Mouse (Mus musculus) heart, embryonic 11.5 days (tissue): ENCODE measurements around the gene Mfng. TPM values are rescaled to one million over a fixed set of nuclear protein-coding genes. Genes with fewer than 3 reads are reported as not detected.

Experiments used
- ATAC-seq: fragments of 200-750 bp; cut with Nextera tagmentation; replicated peaks from 2 replicates; pipeline ENCODE4 v1.8.0; 2017; ENCODE audit warnings: moderate library complexity; ENCODE audit not compliant: insufficient number of reproducible peaks, low FRiP score, low TSS enrichment
- H3K27ac ChIP-seq: fragments of 300-500 bp; sonication (generic); 2 replicates; pipeline ENCODE4 v1.5.1; 2014; ENCODE audit warnings: mild to moderate bottlenecking, low read depth, low read length
- H3K27me3 ChIP-seq: fragments of 300-500 bp; sonication (generic); 2 replicates; pipeline ENCODE4 v1.6.1; 2014; ENCODE audit warnings: mild to moderate bottlenecking, low read length, mixed read lengths; ENCODE audit not compliant: control insufficient read depth, insufficient read depth
- H3K36me3 ChIP-seq: fragments of 300-500 bp; sonication (generic); 2 replicates; pipeline ENCODE4 v1.6.1; 2014; ENCODE audit warnings: mild to moderate bottlenecking, low read length, moderate library complexity, mixed read lengths; ENCODE audit not compliant: control insufficient read depth, insufficient read depth
- H3K4me1 ChIP-seq: fragments of 300-500 bp; sonication (generic); 2 replicates; pipeline ENCODE4 v1.6.1; 2014; ENCODE audit warnings: low read length; ENCODE audit not compliant: control insufficient read depth, insufficient read depth
- H3K4me2 ChIP-seq: fragments of 300-500 bp; sonication (generic); 2 replicates; pipeline ENCODE4 v1.6.1; 2014; ENCODE audit warnings: mild to moderate bottlenecking, moderate library complexity
- H3K4me3 ChIP-seq: fragments of 300-500 bp; sonication (generic); 2 replicates; pipeline ENCODE4 v1.5.1; 2014; ENCODE audit warnings: low read depth, low read length
- H3K9ac ChIP-seq: fragments of 300-500 bp; sonication (generic); 2 replicates; pipeline ENCODE4 v1.6.1; 2014; ENCODE audit warnings: mild to moderate bottlenecking, low read depth, low read length, moderate library complexity
- H3K9me3 ChIP-seq: fragments of 300-500 bp; sonication (generic); replicated peaks from 2 replicates; pipeline ENCODE4 v1.6.1; 2016; ENCODE audit warnings: low read length; ENCODE audit not compliant: control insufficient read depth
- WGBS: fragments of 180-500 bp; shearing (Covaris S2); extraction: QIAGEN DNeasy Blood & Tissue Kit; methylation state at CpG from one replicate; pipeline ENCODE4 v1.1.7; 2014; ENCODE audit not compliant: insufficient replicate concordance; 5-methylcytosine and 5-hydroxymethylcytosine counted together
- polyA plus RNA-seq: library from polyadenylated mRNA; unstranded; fragments of >200 nt; fragmentation: Nextera tagmentation; extraction: Ambion mirVana; gene quantifications from 2 replicates; pipeline ENCODE4 v1.2.1, GENCODE M21; 2014

Mfng gene
- polyA plus RNA-seq, 1 experiment from 2014 or later, result 3.0 TPM

DNA sequence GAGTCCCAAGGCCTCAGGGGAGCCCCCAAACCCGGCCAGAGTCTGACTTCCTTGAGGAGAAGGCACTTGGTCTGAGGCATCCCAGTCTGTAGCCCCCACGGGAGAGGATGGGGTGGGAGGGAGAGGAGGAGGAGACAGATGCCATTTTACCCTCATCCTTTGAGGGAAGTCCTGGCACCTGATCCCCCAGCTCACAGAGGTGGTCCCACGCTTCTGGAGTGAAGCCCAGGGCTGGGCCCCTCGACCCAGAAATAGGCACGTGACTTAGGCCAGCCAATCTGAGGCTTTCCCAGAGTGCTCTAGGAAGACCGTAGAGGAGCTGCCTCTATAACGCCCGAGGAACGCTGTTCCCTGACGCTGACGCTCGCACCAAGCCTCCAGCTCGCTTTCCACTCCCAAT lies 12.2 kb downstream of the Mfng start:
- Histone ChIP-seq H3K27ac (no peak overlapping the region), H3K27me3 (peaks cover 8% of the 10 kb centered on the region), H3K4me1 (no peaks in the 10 kb centered on the region; the same call in 1 of the 2 replicates), H3K9me3 (no peaks in the 10 kb centered on the region), H3K4me2 (no peak overlapping the region), H3K36me3 (no peaks in the 10 kb centered on the region), H3K9ac (no peak overlapping the region), H3K4me3 (no peak overlapping the region)
- ATAC-seq, result no peak
- 73% methylated on average over 13 of the region's 13 CpGs for WGBS

DNA sequence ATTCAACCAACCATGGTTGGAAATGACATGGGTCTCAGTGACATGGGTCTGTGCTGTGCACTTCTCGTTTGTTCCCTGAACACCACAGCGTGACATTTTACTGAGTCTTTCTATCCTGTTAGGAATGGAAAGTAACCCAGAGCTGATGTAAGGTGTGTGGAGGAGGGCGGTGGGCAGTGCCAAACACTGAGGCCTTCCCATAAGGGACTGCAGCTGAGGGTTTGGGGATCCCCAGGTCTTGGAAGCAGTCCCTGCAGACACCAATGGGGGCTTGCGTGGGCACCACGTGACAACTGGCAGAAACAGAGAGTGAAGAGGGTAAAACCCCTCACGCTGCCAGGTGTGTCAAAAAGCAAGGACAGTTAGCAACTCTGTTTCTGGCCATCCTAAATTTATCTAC lies 15.1 kb downstream of the Mfng start:
- H3K4me3 ChIP-seq, result no peak overlapping the region
- H3K9ac ChIP-seq, result no peak overlapping the region
- no peak overlapping the region for H3K27ac ChIP-seq
- no peak overlapping the region for H3K4me2 ChIP-seq
- H3K9me3 ChIP-seq, result no peaks in the 10 kb centered on the region
- peaks cover 8% of the 10 kb centered on the region for H3K27me3 ChIP-seq
- no peaks in the 10 kb centered on the region; the same call in 1 of the 2 replicates for H3K4me1 ChIP-seq
- WGBS, result 75% methylated on average over 6 of the region's 6 CpGs
- no peak for ATAC-seq
- H3K36me3 ChIP-seq, result no peaks in the 10 kb centered on the region

- WGBS, result 71% methylated on average over 12 of the region's 12 CpGs
- ATAC-seq, result no peak
- Histone ChIP-seq H3K4me2 (no peak overlapping the region), H3K27me3 (peaks cover 8% of the 10 kb centered on the region), H3K9ac (no peak overlapping the region), H3K36me3 (no peaks in the 10 kb centered on the region), H3K4me1 (no peaks in the 10 kb centered on the region; the same call in 1 of the 2 replicates), H3K27ac (no peak overlapping the region), H3K9me3 (no peaks in the 10 kb centered on the region), H3K4me3 (no peak overlapping the region)
These were observed 17.1 kb downstream of the Mfng start for GRCm38 (mm10) chr15:78755966-78756725.

GRCm38 (mm10) chr15:78755226-78755625 lies 18.0 kb downstream of the Mfng start:
- WGBS, result 64% methylated on average over 3 of the region's 3 CpGs
- H3K4me2 ChIP-seq, result no peak overlapping the region
- H3K4me1 ChIP-seq, result no peaks in the 10 kb centered on the region; the same call in 1 of the 2 replicates
- H3K9me3 ChIP-seq, result no peaks in the 10 kb centered on the region
- ATAC-seq, result no peak
- no peak overlapping the region for H3K4me3 ChIP-seq
- no peak overlapping the region for H3K27ac ChIP-seq
- peaks cover 8% of the 10 kb centered on the region for H3K27me3 ChIP-seq
- no peaks in the 10 kb centered on the region for H3K36me3 ChIP-seq
- H3K9ac ChIP-seq, result no peak overlapping the region

DNA sequence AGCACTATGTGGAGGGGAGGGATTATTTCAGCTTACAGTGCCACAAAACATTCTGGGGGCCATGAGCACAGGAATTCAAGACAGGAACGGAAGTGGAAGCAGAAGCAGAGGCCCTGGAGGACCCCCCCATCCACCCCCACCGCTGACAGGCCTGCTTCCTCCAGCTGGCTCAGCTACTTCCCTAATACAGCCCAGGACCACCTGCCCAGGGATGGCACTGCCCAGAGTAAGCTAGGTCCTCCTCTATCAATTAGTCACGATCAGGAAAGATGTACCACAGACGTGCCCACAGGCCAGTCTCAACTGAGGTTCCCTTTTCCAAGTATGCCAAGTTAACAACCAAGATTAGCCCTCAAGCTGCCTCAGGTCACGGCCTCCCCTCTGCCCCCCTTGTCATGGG lies 19.1 kb downstream of the Mfng start:
- ATAC-seq, result no peak
- 66% methylated on average over 5 of the region's 5 CpGs for WGBS
- no peak overlapping the region for H3K9ac ChIP-seq

DNA sequence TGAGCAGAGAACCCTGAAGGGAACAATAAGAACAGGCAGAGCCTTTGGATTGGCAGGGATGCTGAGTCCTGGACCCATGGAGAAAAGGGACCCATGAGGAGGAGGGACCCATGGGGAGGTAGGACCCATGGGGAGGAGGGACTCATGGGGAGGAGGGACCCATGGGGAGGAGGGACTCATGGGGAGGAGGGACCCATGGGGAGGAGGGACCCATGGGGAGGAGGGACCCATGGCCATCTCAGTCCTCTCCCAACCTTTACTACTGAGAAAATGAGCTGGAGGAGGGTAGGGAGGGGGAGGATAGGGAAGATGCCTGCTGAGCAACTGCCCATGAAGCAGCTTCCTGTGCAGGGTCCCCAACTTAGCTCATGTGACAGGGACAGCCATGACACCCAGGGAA lies 20.3 kb downstream of the Mfng start:
- no peaks in the 10 kb centered on the region; the same call in 1 of the 2 replicates for H3K4me1 ChIP-seq
- no peaks in the 10 kb centered on the region for H3K9me3 ChIP-seq
- peaks cover 6% of the 10 kb centered on the region for H3K27me3 ChIP-seq
- H3K9ac ChIP-seq, result no peak overlapping the region
- H3K4me2 ChIP-seq, result no peak overlapping the region
- H3K4me3 ChIP-seq, result no peak overlapping the region
- H3K36me3 ChIP-seq, result no peaks in the 10 kb centered on the region
- ATAC-seq, result no peak
- H3K27ac ChIP-seq, result no peak overlapping the region

More for the DNA sequence above, 19.1 kb downstream of the Mfng start:
- H3K4me1 ChIP-seq, result no peaks in the 10 kb centered on the region; the same call in 1 of the 2 replicates
- no peak overlapping the region for H3K4me3 ChIP-seq
- no peak overlapping the region for H3K27ac ChIP-seq
- H3K4me2 ChIP-seq, result no peak overlapping the region
- H3K36me3 ChIP-seq, result no peaks in the 10 kb centered on the region
- H3K9me3 ChIP-seq, result no peaks in the 10 kb centered on the region
- peaks cover 8% of the 10 kb centered on the region for H3K27me3 ChIP-seq

DNA sequence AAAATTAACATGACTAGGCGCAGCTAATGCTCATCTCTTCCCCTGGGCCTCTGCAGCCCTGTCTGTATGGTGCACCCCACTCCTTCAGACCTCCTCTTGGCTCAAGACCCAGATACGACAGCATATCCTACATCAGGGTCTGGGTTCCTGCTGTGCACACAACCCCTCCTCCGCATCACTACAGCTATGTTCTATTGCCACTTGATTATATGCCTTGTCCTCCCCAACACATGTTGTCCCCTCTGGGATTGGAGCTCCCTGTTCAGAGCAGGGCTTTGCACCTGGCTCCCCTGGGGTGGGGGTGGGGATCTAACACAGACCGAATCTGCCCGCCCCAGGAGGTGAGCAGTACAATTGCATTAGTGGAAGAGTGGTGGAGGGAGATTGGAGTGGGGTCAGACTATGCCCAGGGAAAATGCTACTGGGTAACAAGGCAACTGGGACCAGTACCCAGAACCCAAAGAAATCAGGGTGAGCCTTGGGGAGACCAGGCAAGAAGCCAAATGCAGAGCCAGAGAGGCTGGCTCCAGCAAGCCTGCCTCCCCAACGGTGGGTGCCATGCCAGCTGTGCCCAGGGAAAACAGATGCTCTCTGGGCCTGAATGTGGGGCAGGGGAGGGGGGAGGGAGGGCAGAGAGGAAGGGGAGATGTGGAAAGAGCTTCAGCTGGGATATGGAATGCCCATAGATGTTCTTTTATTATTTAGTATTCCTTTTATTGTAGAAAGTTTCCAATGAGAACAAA lies 22.5 kb downstream of the Mfng start:
- no peaks in the 10 kb centered on the region for H3K27me3 ChIP-seq
- no peak overlapping the region for H3K9ac ChIP-seq
- no peak overlapping the region for H3K4me3 ChIP-seq
- no peaks in the 10 kb centered on the region for H3K9me3 ChIP-seq
- WGBS, result 51% methylated on average over 6 of the region's 6 CpGs
- ATAC-seq, result no peak
- no peaks in the 10 kb centered on the region for H3K36me3 ChIP-seq
- H3K27ac ChIP-seq, result no peak overlapping the region
- H3K4me2 ChIP-seq, result no peak overlapping the region
- no peaks in the 10 kb centered on the region for H3K4me1 ChIP-seq

DNA sequence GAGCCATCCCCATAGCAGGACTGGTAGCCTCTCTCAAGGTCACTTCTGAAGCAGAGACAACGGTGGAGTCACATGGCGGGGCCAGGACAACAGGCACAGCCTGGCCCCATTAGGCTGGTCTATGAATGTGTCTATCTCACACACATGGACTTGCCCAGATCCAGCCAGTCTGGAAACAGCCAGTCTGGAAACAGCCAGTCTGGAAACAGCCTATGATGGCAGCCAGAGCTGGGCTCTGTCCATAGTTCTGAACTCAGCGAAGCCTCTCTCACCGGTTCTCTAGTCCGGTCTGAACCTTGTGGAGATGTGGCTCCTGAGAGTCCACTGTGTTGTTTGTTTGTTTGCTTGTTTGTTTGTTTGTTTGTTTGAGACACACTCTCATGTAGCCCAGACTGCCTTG lies 23.4 kb downstream of the Mfng start:
- Histone ChIP-seq H3K27ac (no peak overlapping the region), H3K9me3 (no peaks in the 10 kb centered on the region), H3K4me3 (no peak overlapping the region), H3K4me1 (no peaks in the 10 kb centered on the region), H3K9ac (no peak overlapping the region), H3K4me2 (no peak overlapping the region), H3K36me3 (no peaks in the 10 kb centered on the region), H3K27me3 (no peaks in the 10 kb centered on the region)
- 39% methylated on average over 5 of the region's 5 CpGs for WGBS
- no peak; the same call in 1 of the 2 replicates for ATAC-seq
